Mouse (Mus musculus) limb, embryonic 15.5 days (tissue): ENCODE measurements at regions not wholly inside any gene's neighbourhood (a gene's known extent, or its start where the extent isn't known, plus 50 kb on each side); places are given as distances from the start of the nearest gene placed in this dataset.

Experiments
- ATAC-seq: fragments of 200-750 bp; cut with Nextera tagmentation; 2 replicates; pipeline ENCODE4 v1.8.0; 2017; ENCODE audit warnings: low read depth, moderate TSS enrichment; ENCODE audit not compliant: insufficient number of reproducible peaks, low FRiP score, low TSS enrichment
- H3K27ac ChIP-seq: fragments of 300-500 bp; sonication (generic); 2 replicates; pipeline ENCODE4 v1.5.1; 2015; ENCODE audit warnings: moderate library complexity, mild to moderate bottlenecking, inconsistent platforms
- H3K27me3 ChIP-seq: fragments of 300-500 bp; sonication (generic); 2 replicates; pipeline ENCODE4 v1.6.1; 2015; ENCODE audit warnings: inconsistent platforms
- H3K36me3 ChIP-seq: fragments of 300-500 bp; sonication (generic); 2 replicates; pipeline ENCODE4 v1.6.1; 2015; ENCODE audit warnings: inconsistent platforms
- H3K4me1 ChIP-seq: fragments of 300-500 bp; sonication (generic); 2 replicates; pipeline ENCODE4 v1.6.1; 2015; ENCODE audit warnings: inconsistent platforms
- H3K4me2 ChIP-seq: fragments of 300-500 bp; sonication (generic); 2 replicates; pipeline ENCODE4 v1.6.1; 2015; ENCODE audit warnings: mild to moderate bottlenecking, inconsistent platforms
- H3K4me3 ChIP-seq: fragments of 300-500 bp; sonication (generic); 2 replicates; pipeline ENCODE4 v1.5.1; 2015; ENCODE audit warnings: mild to moderate bottlenecking, inconsistent platforms
- H3K9ac ChIP-seq: fragments of 300-500 bp; sonication (generic); 2 replicates; pipeline ENCODE4 v1.6.1; 2015; ENCODE audit warnings: inconsistent platforms
- H3K9me3 ChIP-seq: fragments of 300-500 bp; sonication (generic); 2 replicates; pipeline ENCODE4 v1.6.1; 2016; ENCODE audit warnings: inconsistent platforms
- whole genome bisulfite sequencing: fragments of 180-500 bp; shearing (Covaris S2); methylation state at CpG from one replicate; pipeline ENCODE4 v1.1.7; 2015; 5-methylcytosine and 5-hydroxymethylcytosine counted together

DNA sequence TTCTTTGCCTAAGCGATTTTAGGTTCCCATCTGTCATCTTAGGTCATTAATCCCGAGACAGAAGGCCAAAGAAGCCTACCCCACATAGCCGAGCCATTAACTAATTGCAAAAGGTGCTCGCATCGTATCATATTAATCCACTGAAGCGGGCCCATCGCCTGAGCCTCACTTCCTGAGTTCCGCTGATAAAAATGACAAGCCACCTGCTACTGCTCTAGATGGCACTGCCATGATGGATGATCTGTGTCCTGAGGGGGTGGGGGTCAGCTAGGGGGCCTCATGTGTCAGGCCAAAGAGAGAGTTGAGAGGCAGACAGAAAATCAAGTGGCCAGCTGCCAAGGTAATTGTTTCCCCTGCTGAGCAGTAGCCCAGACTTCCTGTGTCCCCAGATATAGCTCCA is 248.7 kb downstream of the H2al1j start:
- H3K4me2 ChIP-seq = no peak overlapping the region
- H3K9me3 ChIP-seq = no peaks in the 10 kb centered on the region
- no peak overlapping the region for H3K9ac ChIP-seq
- 65% methylated on average over 8 of the region's 8 CpGs for WGBS
- no peak overlapping the region for H3K4me3 ChIP-seq
- no peak overlapping the region for H3K27ac ChIP-seq
- no peak for ATAC-seq
- H3K27me3 ChIP-seq = peaks cover 16% of the 10 kb centered on the region; the same call in 1 of the 2 replicates
- H3K4me1 ChIP-seq = no peaks in the 10 kb centered on the region
- H3K36me3 ChIP-seq = no peaks in the 10 kb centered on the region

DNA sequence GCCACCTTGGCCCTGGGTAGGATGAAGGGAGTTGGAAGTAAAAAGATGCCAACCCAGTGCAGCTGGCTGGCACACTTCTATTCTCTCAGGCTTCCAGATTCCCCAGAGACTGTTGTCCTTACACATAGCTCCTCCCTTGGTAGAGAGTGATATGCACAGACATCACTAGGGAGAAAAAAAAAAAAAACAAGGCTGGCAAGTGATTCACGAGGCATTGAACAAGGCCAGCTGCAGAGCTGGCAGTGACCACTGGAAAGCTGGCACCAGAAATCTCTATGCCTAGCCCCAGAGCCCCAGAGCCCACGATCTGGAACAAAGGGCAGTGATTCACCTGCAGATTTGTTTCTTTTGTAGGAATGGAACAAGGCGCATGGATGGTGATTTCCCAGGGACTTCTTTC is 249.7 kb downstream of the H2al1j start:
- Histone ChIP-seq H3K27me3 (peaks cover 16% of the 10 kb centered on the region; the same call in 1 of the 2 replicates), H3K27ac (no peak overlapping the region), H3K36me3 (no peaks in the 10 kb centered on the region), H3K4me2 (no peak overlapping the region), H3K9ac (no peak overlapping the region), H3K9me3 (no peaks in the 10 kb centered on the region), H3K4me3 (no peak overlapping the region), H3K4me1 (no peaks in the 10 kb centered on the region)
- 69% methylated on average over 3 of the region's 3 CpGs for WGBS
- ATAC-seq = no peak

- Histone ChIP-seq H3K4me3 (no peak overlapping the region), H3K27ac (no peak overlapping the region), H3K27me3 (peaks cover 16% of the 10 kb centered on the region; the same call in 1 of the 2 replicates), H3K9ac (no peak overlapping the region), H3K4me2 (no peak overlapping the region), H3K9me3 (no peaks in the 10 kb centered on the region), H3K4me1 (peaks cover 7% of the 10 kb centered on the region; the same call in 1 of the 2 replicates), H3K36me3 (no peaks in the 10 kb centered on the region)
- no peak for ATAC-seq
- WGBS = 67% methylated on average over 5 of the region's 5 CpGs
Measured at GRCm38 (mm10) chrX:11585353-11585752, 257.7 kb downstream of the H2al1j start.

DNA sequence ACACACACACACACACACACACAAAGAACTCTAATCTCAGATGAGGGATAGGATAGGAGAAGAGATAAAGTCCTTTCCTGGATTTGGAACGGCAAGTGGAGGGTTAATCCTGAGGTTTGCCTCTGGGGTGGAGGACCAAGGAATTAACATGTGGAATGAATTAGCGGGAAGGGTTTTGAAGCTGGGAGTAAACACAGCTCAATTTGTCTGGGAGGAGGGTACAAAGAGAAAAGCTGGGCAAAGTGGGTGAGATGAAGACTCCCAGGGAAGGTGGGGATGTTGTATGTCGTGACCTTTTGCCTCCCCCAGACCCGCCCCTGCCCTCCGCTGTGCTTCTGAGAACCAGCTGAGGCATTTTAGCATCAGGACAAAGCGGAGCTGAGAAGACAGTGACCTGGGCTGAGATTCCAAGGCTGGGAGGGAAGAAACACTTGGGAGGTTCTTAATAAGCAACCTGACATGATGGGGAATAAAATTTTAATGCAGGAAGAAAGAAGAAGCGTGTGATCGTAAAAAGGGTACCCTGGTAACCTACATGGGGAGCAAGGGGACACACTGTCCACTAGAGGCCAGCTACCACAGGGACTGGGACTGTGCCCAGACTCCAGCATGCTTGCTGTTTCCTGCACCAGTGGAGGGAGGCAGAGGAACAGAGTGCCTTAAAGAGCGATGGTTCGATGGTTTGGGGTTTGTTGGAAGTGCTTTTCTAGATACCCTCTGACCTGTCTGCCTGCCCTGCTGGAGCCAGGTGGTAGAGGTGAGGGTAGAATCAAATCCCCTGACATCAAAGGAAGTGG is 264.0 kb downstream of the H2al1j start:
- no peak overlapping the region for H3K4me3 ChIP-seq
- H3K36me3 ChIP-seq = no peaks in the 10 kb centered on the region
- H3K4me2 ChIP-seq = no peak overlapping the region
- H3K4me1 ChIP-seq = peaks cover 17% of the 10 kb centered on the region; the same call in 1 of the 2 replicates
- H3K27me3 ChIP-seq = peaks cover 10% of the 10 kb centered on the region; the same call in 1 of the 2 replicates
- H3K9me3 ChIP-seq = no peaks in the 10 kb centered on the region
- H3K9ac ChIP-seq = no peak overlapping the region
- WGBS = 31% methylated on average over 10 of the region's 10 CpGs
- H3K27ac ChIP-seq = no peak overlapping the region
- ATAC-seq = no peak

DNA sequence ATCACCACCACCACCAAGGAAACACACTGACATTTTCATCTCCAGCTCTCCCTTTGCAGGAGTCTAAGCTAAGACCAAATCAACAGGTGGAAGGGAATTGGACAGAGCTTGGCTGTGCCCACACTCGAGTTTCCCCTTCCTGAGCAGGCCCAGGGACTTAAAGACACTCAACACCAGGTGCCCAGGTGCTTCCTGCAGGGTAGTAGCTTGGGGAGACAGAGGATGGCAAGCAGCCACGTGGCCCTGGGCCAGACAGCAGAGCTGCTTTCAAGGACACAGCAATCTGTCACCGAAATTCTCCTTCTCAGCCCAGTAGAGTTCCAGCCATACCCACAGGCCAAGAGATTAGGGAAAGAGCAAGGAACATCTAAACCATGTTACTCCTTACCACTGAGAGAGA is 266.9 kb downstream of the H2al1j start:
- Histone ChIP-seq H3K27ac (no peak overlapping the region), H3K9ac (no peak overlapping the region), H3K4me1 (peaks cover 10% of the 10 kb centered on the region; the same call in 1 of the 2 replicates), H3K9me3 (no peaks in the 10 kb centered on the region), H3K4me2 (no peak overlapping the region), H3K4me3 (no peak overlapping the region), H3K27me3 (peaks cover 7% of the 10 kb centered on the region; the same call in 1 of the 2 replicates), H3K36me3 (no peaks in the 10 kb centered on the region)
- WGBS = 42% methylated on average over 3 of the region's 3 CpGs
- ATAC-seq = no peak

DNA sequence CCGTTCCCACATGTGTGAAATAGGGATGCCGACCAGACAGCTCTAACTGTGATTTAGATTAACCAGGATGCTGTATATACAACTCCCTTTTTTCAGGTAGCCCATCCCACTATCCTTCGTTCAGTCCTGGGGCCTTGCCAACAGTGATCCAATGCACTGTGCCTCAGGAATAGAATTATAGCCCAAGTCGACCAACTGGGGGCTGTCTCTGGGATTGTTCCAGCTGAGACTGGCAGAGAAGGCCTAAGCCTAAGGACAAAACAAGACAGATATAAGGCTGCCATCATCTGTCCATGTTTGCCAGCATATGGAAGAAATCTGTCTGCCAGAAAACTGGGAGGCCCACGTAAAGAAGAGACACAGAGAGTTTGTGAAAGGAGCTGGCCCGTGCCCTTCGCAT is 269.9 kb downstream of the H2al1j start:
- H3K4me1 ChIP-seq = no peaks in the 10 kb centered on the region
- no peak overlapping the region for H3K9ac ChIP-seq
- 72% methylated on average over 7 of the region's 7 CpGs for WGBS
- ATAC-seq = no peak
- no peaks in the 10 kb centered on the region for H3K9me3 ChIP-seq
- H3K27me3 ChIP-seq = peaks cover 4% of the 10 kb centered on the region; the same call in 1 of the 2 replicates
- no peak overlapping the region for H3K27ac ChIP-seq
- no peak overlapping the region for H3K4me3 ChIP-seq
- H3K4me2 ChIP-seq = no peak overlapping the region
- H3K36me3 ChIP-seq = no peaks in the 10 kb centered on the region

DNA sequence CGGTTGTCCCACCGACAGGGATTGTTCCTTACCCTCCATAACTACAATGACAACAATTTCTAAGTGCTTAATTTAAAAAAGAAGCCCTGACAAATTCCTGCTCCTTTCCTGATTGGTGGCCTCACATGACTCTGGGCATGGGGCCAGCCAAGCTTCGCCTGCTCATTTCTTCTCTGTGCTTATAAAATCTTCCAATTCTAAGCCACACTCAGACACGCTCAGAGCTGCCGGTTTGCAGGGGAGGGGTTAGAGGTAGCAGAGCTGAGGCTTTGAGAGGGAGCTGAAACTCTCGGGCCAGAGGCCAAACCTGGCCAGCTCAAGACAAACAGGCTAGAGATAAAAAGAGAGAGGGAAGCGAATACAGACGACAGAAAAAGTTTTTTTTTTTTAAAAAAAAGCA is 286.6 kb downstream of the H2al1j start:
- Histone ChIP-seq H3K27me3 (no peaks in the 10 kb centered on the region), H3K27ac (no peak overlapping the region), H3K4me2 (no peak overlapping the region), H3K4me1 (no peaks in the 10 kb centered on the region), H3K4me3 (no peak overlapping the region), H3K9ac (no peak overlapping the region), H3K9me3 (no peaks in the 10 kb centered on the region), H3K36me3 (no peaks in the 10 kb centered on the region)
- ATAC-seq = no peak
- 28% methylated on average over 8 of the region's 8 CpGs for WGBS

- Histone ChIP-seq H3K36me3 (no peaks in the 10 kb centered on the region), H3K9ac (no peak overlapping the region), H3K27me3 (no peaks in the 10 kb centered on the region), H3K4me1 (0 out of 2 replicates have a peak, but pooled peaks cover 4% of the 10 kb centered on the region), H3K4me3 (no peak overlapping the region), H3K4me2 (no peak overlapping the region), H3K9me3 (no peaks in the 10 kb centered on the region), H3K27ac (no peak overlapping the region)
- 46% methylated on average over 19 of the region's 19 CpGs for WGBS
- ATAC-seq = no peak
Measured at GRCm38 (mm10) chrX:11621045-11621763, 293.6 kb downstream of the H2al1j start.

DNA sequence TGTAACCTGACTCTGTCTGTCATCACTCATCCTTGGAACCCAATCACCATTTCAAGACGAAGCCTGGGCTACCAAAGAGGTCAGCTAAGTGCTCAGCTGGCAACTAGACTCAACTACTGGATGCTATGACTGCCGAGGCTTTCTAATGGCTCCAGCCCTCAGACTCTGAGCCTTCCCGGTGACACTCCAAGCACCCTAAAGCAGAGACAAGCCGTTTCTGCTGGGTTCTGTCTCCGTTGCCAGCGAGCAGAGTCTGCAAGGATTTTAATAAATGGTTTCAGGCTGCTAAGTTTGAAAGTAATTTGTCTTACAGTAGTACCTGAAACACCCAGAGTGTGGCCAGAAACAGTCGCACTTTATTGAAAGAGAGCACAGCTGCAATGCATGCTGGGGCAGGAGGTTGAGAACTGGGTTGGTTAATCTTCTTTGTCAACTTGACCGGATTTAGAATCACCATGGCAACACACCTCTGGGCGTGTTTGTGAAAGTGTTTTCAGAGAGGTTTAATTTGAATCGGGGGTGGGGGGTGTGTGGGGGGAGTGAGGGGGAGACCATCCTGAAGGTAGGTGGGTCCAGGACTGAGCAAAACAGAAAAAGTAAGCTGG is 298.8 kb downstream of the H2al1j start:
- no peak overlapping the region for H3K27ac ChIP-seq
- no peaks in the 10 kb centered on the region for H3K9me3 ChIP-seq
- 0 out of 2 replicates have a peak, but pooled peaks cover 8% of the 10 kb centered on the region for H3K27me3 ChIP-seq
- H3K4me1 ChIP-seq = no peaks in the 10 kb centered on the region
- no peak overlapping the region for H3K4me2 ChIP-seq
- no peak overlapping the region for H3K4me3 ChIP-seq
- ATAC-seq = no peak
- H3K9ac ChIP-seq = no peak overlapping the region
- H3K36me3 ChIP-seq = no peaks in the 10 kb centered on the region
- WGBS = 47% methylated on average over 10 of the region's 10 CpGs

- no peak overlapping the region for H3K27ac ChIP-seq
- no peak for ATAC-seq
- WGBS = 65% methylated on average over 2 of the region's 2 CpGs
- no peak overlapping the region for H3K9ac ChIP-seq
- peaks cover 2% of the 10 kb centered on the region; the same call in 1 of the 2 replicates for H3K4me1 ChIP-seq
- 0 out of 2 replicates have a peak, but pooled peaks cover 8% of the 10 kb centered on the region for H3K27me3 ChIP-seq
- H3K36me3 ChIP-seq = no peaks in the 10 kb centered on the region
- no peak overlapping the region for H3K4me2 ChIP-seq
- H3K9me3 ChIP-seq = no peaks in the 10 kb centered on the region
- no peak overlapping the region for H3K4me3 ChIP-seq
Measured at GRCm38 (mm10) chrX:11629362-11629761, 301.7 kb downstream of the H2al1j start.

DNA sequence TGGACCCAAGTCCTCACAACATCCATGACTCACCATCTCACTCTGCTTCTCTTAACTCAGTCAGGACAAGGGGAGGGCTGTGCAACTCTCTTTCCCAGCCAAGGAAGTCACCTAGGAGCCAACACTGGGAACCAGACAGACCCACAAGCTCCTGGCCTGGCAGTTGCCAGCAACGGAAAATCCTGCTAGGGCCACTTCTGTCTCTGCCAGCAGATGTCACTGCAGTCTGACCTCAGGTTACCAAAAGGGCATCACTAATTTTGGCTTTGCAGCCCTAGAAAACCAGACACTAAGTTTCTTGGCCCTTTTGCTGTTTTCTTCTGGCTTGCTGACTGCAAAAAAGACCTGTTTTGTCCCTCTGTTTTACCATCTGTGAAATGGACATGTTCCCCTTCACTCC is 302.3 kb downstream of the H2al1j start:
- 0 out of 2 replicates have a peak, but pooled peaks cover 8% of the 10 kb centered on the region for H3K27me3 ChIP-seq
- H3K9me3 ChIP-seq = no peaks in the 10 kb centered on the region
- no peak overlapping the region for H3K4me3 ChIP-seq
- H3K4me1 ChIP-seq = peaks cover 2% of the 10 kb centered on the region; the same call in 1 of the 2 replicates
- ATAC-seq = no peak
- WGBS = 29% methylated on average over 1 of the region's 1 CpGs
- H3K9ac ChIP-seq = no peak overlapping the region
- no peak overlapping the region for H3K27ac ChIP-seq
- no peaks in the 10 kb centered on the region for H3K36me3 ChIP-seq
- no peak overlapping the region for H3K4me2 ChIP-seq
